Mouse (Mus musculus) layer of hippocampus, postnatal 14 days (tissue): ENCODE data around the gene Zmym3. TPM values are rescaled to one million over a fixed set of nuclear protein-coding genes. Genes with fewer than 3 reads are reported as not detected.
"Not testable (repeated sequence)": the region's sequence is repeated elsewhere in the genome, so short reads cannot be mapped to it uniquely, and the experiment has no call there.

Experiments
- DNase-seq, 2 experiments: peaks; one replicate each; pipeline ENCODE4 v3.0.0; 2021 to 2022; ENCODE audit warnings: low spot score in 2 of 2, mixed read lengths in 1 of 2
- total RNA-seq, 2 experiments: library from RNA; stranded (reverse); gene quantifications; 2 replicates each; pipeline ENCODE4 v1.2.3; 2021

Zmym3 gene
- total RNA-seq, 2 experiments from 2014 or later: 131 to 135 TPM

- DNase-seq: no peak
Observed at GRCm38 (mm10) chrX:101376190-101376968, 44.3 kb downstream of the Zmym3 start, which contains the start of gene Gjb1. TSS of gene Gjb1 (plus strand) at chrX:101376378.

GRCm38 (mm10) chrX:101372946-101373345, 47.7 kb downstream of the Zmym3 start:
- DNase-seq: no peak

GRCm38 (mm10) chrX:101370573-101370972, 50.1 kb downstream of the Zmym3 start:
- no peak for DNase-seq

- DNase-seq: no peak
Observed at GRCm38 (mm10) chrX:101369001-101369400, 51.6 kb downstream of the Zmym3 start.

GRCm38 (mm10) chrX:101358902-101359301, 61.7 kb downstream of the Zmym3 start:
- DNase-seq: not testable (repeated sequence)

Other genes with a start within 250 kb of the Zmym3 start
- 10 to 100 TPM; 76.8 to 82.5 TPM for gene Snx12, start 198.3 kb downstream of the Zmym3 start, total RNA-seq
- gene Foxo4, start 166.3 kb downstream of the Zmym3 start, total RNA-seq: 10 to 100 TPM; 16.7 to 17.2 TPM
- not detected for gene Gm614, start 156.9 kb downstream of the Zmym3 start, total RNA-seq
- 1 to 10 TPM; 1.8 to 2.7 TPM for gene Il2rg, start 152.6 kb downstream of the Zmym3 start, total RNA-seq
- gene Gm20489, start 151.8 kb downstream of the Zmym3 start, total RNA-seq: not detected
- gene Med12, start 146.8 kb downstream of the Zmym3 start, total RNA-seq: 10 to 100 TPM; 31.0 to 32.8 TPM
- gene Nlgn3, start 121.7 kb downstream of the Zmym3 start, total RNA-seq: 100 to 1,000 TPM; 212 to 221 TPM
- gene Gjb1, start 44.5 kb downstream of the Zmym3 start, total RNA-seq: 1 to 10 TPM; 4.6 to 5.5 TPM
- 100 to 1,000 TPM; 142 to 155 TPM for gene Nono, start 8.5 kb upstream of the Zmym3 start, total RNA-seq
- gene Itgb1bp2, start 28.2 kb upstream of the Zmym3 start, total RNA-seq: 1 to 10 TPM in 1 of 2 experiments, under 1 TPM in 1; 0.74 to 1.5 TPM
- gene Taf1, start 111.9 kb upstream of the Zmym3 start, total RNA-seq: 10 to 100 TPM; 52.3 to 57.0 TPM
- 100 to 1,000 TPM; 187 to 208 TPM for gene Ogt, start 219.2 kb upstream of the Zmym3 start, total RNA-seq